Mouse (Mus musculus) lung, postnatal 0 days (tissue): ENCODE data around the gene Mkks. TPM values are rescaled to one million over a fixed set of nuclear protein-coding genes. Genes with fewer than 3 reads are reported as not detected.

ENCODE experiments used
- ATAC-seq: fragments of 200-750 bp; cut with Nextera tagmentation; 2 replicates; pipeline ENCODE4 v1.8.0; 2017; ENCODE audit warnings: moderate library complexity
- DNase-seq: peaks from one replicate; pipeline ENCODE4 v3.0.0-alpha.2; 2016; ENCODE audit warnings: low spot score
- H3K27ac ChIP-seq: fragments of 300-500 bp; sonication (generic); 2 replicates; pipeline ENCODE4 v1.5.1; 2014; ENCODE audit warnings: antibody characterized with exemption, mild to moderate bottlenecking, low read length, mixed read lengths
- H3K27me3 ChIP-seq: fragments of 300-500 bp; sonication (generic); replicated peaks from 2 replicates; pipeline ENCODE4 v1.6.1; 2014; ENCODE audit warnings: low read length, mixed read lengths; ENCODE audit not compliant: insufficient read depth
- H3K36me3 ChIP-seq: fragments of 300-500 bp; sonication (generic); 2 replicates; pipeline ENCODE4 v1.6.1; 2014; ENCODE audit warnings: low read length, mixed read lengths; ENCODE audit not compliant: insufficient read depth
- H3K4me1 ChIP-seq: fragments of 300-500 bp; sonication (generic); 2 replicates; pipeline ENCODE4 v1.6.1; 2014; ENCODE audit warnings: antibody characterized with exemption, low read depth, low read length, mixed read lengths; ENCODE audit not compliant: insufficient read depth
- H3K4me2 ChIP-seq: fragments of 300-500 bp; sonication (generic); replicated peaks from 2 replicates; pipeline ENCODE4 v1.6.1; 2014; ENCODE audit warnings: low read depth, mild to moderate bottlenecking, low read length, moderate library complexity, mixed read lengths
- H3K4me3 ChIP-seq: fragments of 300-500 bp; sonication (generic); 2 replicates; pipeline ENCODE4 v1.5.1; 2014; ENCODE audit warnings: low read depth, low read length
- H3K9ac ChIP-seq: fragments of 300-500 bp; sonication (generic); replicated peaks from 2 replicates; pipeline ENCODE4 v1.6.1; 2014; ENCODE audit warnings: low read depth, mild to moderate bottlenecking
- H3K9me3 ChIP-seq: fragments of 300-500 bp; sonication (generic); 2 replicates; pipeline ENCODE4 v1.6.1; 2016; ENCODE audit warnings: low read length, mixed read lengths
- CTCF ChIP-seq: IDR thresholded peaks from 2 replicates; pipeline ENCODE4 v1.5.1; 2016; ENCODE audit warnings: antibody characterized with exemption, mild to moderate bottlenecking
- EP300 ChIP-seq: IDR thresholded peaks from 2 replicates; pipeline ENCODE4 v1.6.1; 2016; ENCODE audit warnings: antibody characterized with exemption, mild to moderate bottlenecking, control low read depth
- WGBS: fragments of 180-500 bp; shearing (Covaris S2); extraction: QIAGEN DNeasy Blood & Tissue Kit; methylation state at CpG from one replicate; pipeline ENCODE4 v1.1.7; 2014; 5-methylcytosine and 5-hydroxymethylcytosine counted together
- polyA plus RNA-seq: library from polyadenylated mRNA; unstranded; fragments of >200 nt; fragmentation: Nextera tagmentation; extraction: Ambion mirVana; gene quantifications from 2 replicates; pipeline ENCODE4 v1.2.1, GENCODE M21; 2015

Gene Mkks
- polyA plus RNA-seq, 1 experiment from 2014 or later, result 6.7 TPM

DNA sequence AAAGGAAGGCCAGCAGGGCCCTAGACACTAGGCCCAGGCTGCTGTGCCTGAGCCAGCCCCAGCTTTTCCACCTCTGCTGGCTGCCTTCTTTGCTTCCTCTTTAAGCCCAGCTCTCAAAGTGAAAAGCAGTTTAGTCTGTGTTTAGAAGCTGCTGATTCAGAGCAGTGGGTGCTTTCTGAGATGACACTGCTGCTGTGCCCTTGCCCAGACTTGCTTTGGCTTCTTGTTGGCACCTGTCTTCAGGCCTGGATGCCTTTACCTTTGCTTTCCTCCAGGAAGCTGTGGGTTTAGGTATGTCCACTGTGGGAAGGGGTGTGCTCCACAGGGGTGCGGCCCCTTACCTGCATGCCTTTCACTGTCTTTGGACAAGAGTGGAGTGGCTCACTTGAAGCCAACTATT lies 28.2 kb upstream of the Mkks start:
- Histone ChIP-seq H3K27me3 (no peaks in the 10 kb centered on the region), H3K9ac (no peak overlapping the region), H3K4me1 (no peaks in the 10 kb centered on the region), H3K4me3 (no peak overlapping the region), H3K4me2 (no peak overlapping the region), H3K27ac (no peak overlapping the region), H3K36me3 (no peaks in the 10 kb centered on the region), H3K9me3 (no peaks in the 10 kb centered on the region)
- no peak for DNase-seq
- TF ChIP-seq CTCF, result no peak
- no peak for TF ChIP-seq EP300
- 87% methylated on average over 1 of the region's 1 CpGs for WGBS
- ATAC-seq, result no peak

DNA sequence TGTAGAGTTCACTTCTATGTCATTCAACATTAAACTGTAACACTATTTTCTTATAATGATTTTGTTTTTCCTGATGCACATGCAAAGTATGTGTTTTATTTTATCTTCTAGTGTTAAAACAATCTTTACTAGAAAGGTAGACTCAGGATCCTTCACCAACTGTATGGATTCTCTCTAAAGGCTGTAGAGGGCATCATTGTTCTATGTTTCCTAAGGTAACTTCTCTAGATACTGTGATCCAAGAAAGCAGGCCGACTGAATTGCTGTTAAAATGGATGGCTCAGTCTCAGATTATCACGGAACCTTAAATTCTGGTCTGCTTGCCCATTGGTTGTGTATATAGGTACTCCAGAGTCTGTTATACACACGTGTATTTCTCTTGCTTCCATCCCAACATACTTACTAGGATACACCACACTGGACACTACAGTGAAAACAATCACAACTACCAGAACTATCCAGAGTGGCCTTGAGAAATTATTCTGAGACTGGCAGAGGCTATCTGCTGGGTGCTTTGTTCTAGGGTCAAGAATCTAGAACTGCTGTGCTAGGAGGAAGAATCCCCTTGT lies 23.2 kb upstream of the Mkks start:
- TF ChIP-seq EP300 (no peak), CTCF (peak; percentile 69)
- peak; percentile 62 for ATAC-seq
- 37% methylated on average over 3 of the region's 3 CpGs for WGBS

DNA sequence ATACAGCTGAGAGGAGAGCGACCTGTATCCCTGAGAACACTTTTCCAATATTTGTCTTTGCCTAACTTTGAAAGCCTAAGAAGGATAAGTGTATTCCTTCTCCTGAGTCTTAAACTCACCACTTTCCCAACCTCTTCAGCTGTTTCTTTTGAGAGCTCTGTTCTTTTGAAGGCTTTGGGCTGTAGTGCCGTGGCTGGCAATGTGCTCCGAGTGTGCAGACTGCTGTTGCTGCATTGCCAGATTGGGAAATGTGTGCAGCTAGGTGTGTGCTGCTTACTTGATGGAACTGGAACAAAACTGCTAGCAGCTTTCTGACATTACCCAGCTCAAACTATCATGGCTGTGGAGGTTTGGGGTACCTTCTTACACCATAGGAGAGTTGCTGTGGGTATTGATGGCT lies 21.8 kb upstream of the Mkks start:
- no peak overlapping the region for H3K4me3 ChIP-seq
- no peak for TF ChIP-seq CTCF
- no peak for TF ChIP-seq EP300
- ATAC-seq, result peak; percentile 49
- 0 out of 2 replicates have a peak, but pooled peaks cover 6% of the 10 kb centered on the region for H3K4me1 ChIP-seq
- H3K9ac ChIP-seq, result no peak overlapping the region
- no peaks in the 10 kb centered on the region for H3K27me3 ChIP-seq
- WGBS, result 59% methylated on average over 3 of the region's 3 CpGs
- peak; percentile 59 for DNase-seq
- no peak overlapping the region for H3K4me2 ChIP-seq
- no peaks in the 10 kb centered on the region for H3K9me3 ChIP-seq
- H3K27ac ChIP-seq, result no peak overlapping the region
- H3K36me3 ChIP-seq, result no peaks in the 10 kb centered on the region

More for the DNA sequence above, 23.2 kb upstream of the Mkks start:
- H3K4me1 ChIP-seq, result 0 out of 2 replicates have a peak, but pooled peaks cover 6% of the 10 kb centered on the region
- no peak overlapping the region for H3K4me2 ChIP-seq
- H3K36me3 ChIP-seq, result no peaks in the 10 kb centered on the region
- no peak overlapping the region for H3K27ac ChIP-seq
- no peaks in the 10 kb centered on the region for H3K9me3 ChIP-seq
- DNase-seq, result peak; percentile 70
- H3K9ac ChIP-seq, result no peak overlapping the region
- H3K27me3 ChIP-seq, result no peaks in the 10 kb centered on the region
- no peak overlapping the region for H3K4me3 ChIP-seq

DNA sequence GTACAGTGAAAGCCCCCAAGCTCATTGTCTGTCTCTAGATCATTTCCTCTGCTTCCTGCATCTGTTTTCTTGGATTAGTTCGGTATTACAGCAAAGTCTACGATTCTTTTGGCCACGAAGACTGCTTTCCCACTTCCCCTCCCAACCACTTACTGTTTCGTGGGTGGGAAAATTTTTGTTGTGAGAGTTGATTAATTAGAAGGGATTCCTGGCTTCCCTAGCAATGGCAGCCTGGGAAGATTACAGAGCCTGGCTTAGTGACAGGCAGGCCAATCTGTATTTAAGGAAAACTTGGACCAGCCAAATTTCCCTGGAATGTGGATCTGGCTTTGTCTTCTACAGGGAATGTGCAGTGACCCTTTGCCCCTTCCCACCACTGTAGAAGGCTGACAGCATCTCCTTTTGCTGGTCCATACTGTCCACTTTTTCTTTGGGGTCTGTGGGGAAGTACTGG lies 20.8 kb upstream of the Mkks start:
- DNase-seq, result peak; percentile 12
- no peaks in the 10 kb centered on the region for H3K9me3 ChIP-seq
- no peaks in the 10 kb centered on the region for H3K36me3 ChIP-seq
- H3K27me3 ChIP-seq, result no peaks in the 10 kb centered on the region
- WGBS, result 20% methylated on average over 4 of the region's 4 CpGs
- ATAC-seq, result no peak; the same call in 1 of the 2 replicates
- TF ChIP-seq CTCF (no peak), EP300 (0 out of 2 replicates have a peak, but pooled peaks have one; percentile 23)
- no peak overlapping the region for H3K9ac ChIP-seq
- H3K27ac ChIP-seq, result no peak overlapping the region
- H3K4me2 ChIP-seq, result no peak overlapping the region
- 0 out of 2 replicates have a peak, but pooled peaks cover 6% of the 10 kb centered on the region for H3K4me1 ChIP-seq
- H3K4me3 ChIP-seq, result no peak overlapping the region

DNA sequence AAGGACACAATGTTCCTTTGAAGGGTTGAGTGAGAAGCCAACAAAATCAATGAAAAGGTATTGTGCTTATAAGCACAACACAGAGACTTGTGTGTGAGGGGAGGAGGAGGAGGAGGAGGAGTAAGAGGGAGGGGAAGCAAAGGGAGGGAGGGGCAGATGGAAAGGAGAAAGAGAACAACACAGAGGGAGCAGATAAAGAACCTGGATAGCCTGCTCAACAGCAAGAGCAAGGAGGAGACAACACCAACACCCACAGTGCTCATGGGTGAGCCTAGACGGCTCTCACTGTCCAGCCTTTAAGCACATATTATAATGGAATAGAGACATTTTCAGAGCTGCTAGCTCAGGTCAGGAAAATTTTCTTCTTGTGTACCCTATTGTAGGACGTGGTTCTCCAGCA lies 18.1 kb upstream of the Mkks start:
- Histone ChIP-seq H3K4me3 (no peak overlapping the region), H3K9me3 (no peaks in the 10 kb centered on the region), H3K36me3 (no peaks in the 10 kb centered on the region), H3K4me2 (no peak overlapping the region), H3K27ac (no peak overlapping the region), H3K4me1 (0 out of 2 replicates have a peak, but pooled peaks cover 6% of the 10 kb centered on the region), H3K27me3 (no peaks in the 10 kb centered on the region), H3K9ac (no peak overlapping the region)
- TF ChIP-seq CTCF (no peak), EP300 (no peak)
- 81% methylated on average over 2 of the region's 2 CpGs for WGBS
- DNase-seq, result no peak
- ATAC-seq, result no peak

DNA sequence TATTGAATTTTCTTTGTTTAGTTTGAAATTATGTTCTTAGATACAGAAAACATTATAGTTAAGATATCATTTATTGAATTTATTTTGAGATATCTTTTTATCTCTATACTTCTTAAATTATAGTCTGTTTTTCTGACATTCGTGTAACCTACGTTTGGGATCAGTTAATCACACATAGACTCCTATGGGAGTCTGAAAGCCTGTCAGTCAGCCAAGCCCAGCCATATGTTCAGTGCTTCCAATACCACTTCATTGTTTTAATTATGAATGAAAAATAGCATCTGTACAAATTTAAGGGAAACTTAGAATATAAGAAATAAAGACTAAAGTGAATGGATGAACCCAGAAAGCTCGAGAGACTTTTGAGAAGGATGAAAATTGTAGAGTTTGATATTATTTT lies 17.4 kb upstream of the Mkks start:
- DNase-seq (no peak), ATAC-seq (no peak)
- TF ChIP-seq CTCF (no peak), EP300 (no peak)
- H3K9me3 ChIP-seq, result no peaks in the 10 kb centered on the region
- H3K27me3 ChIP-seq, result no peaks in the 10 kb centered on the region
- 0 out of 2 replicates have a peak, but pooled peaks cover 6% of the 10 kb centered on the region for H3K4me1 ChIP-seq
- no peak overlapping the region for H3K4me3 ChIP-seq
- 77% methylated on average over 3 of the region's 3 CpGs for WGBS
- no peak overlapping the region for H3K9ac ChIP-seq
- H3K4me2 ChIP-seq, result no peak overlapping the region
- no peaks in the 10 kb centered on the region for H3K36me3 ChIP-seq
- no peak overlapping the region for H3K27ac ChIP-seq
